In genomic region chr4:63460876-63461525, GRCm38 (mm10) we compare ENCODE assay signal across 17 mouse cellular contexts. TPM values are rescaled to one million over a fixed set of nuclear protein-coding genes. Genes with fewer than 3 reads are reported as not detected.
DNase-seq lines count a peak whose midpoint lies in the region; ATAC-seq lines count a peak whose summit lies in the region.
"Had no signal": no experiment of that assay in that cellular context is flagged by ENCODE, and none has a peak within 500 bp of the region (broad histone marks: within the 10 kb centered on the region; RNA-seq: fewer than 3 reads in every experiment).

No protein-coding gene starts in this region.

- no peak overlapping the region for H3K4me3 ChIP-seq in midbrain, embryonic 10.5 days
- no peak overlapping the region for H3K4me3 ChIP-seq in midbrain, embryonic 11.5 days (ENCODE audit: low read depth, low read length)
- no peak overlapping the region for H3K4me3 ChIP-seq in limb, embryonic 12.5 days (replicated peaks)
- H3K4me3 ChIP-seq: embryonic facial prominence, embryonic 15.5 days; forebrain, embryonic 13.5 days; gastrocnemius, adult 2 months; heart, adult 2 months; left cerebral cortex, adult 2 months; limb, embryonic 15.5 days; myocyte had no signal

- no peaks in the 10 kb centered on the region; the same call in 1 of the 2 replicates for H3K27me3 ChIP-seq in midbrain, embryonic 10.5 days (ENCODE audit: low read depth, poor library complexity, severe bottlenecking)
- H3K27me3 ChIP-seq in midbrain, embryonic 11.5 days (ENCODE audit: control insufficient read depth, insufficient read depth, low read length) = no peaks in the 10 kb centered on the region
- H3K27me3 ChIP-seq in limb, embryonic 12.5 days = no peaks in the 10 kb centered on the region
- H3K27me3 ChIP-seq: embryonic facial prominence, embryonic 15.5 days; limb, embryonic 15.5 days had no signal

- H3K9me3 ChIP-seq in midbrain, embryonic 10.5 days (replicated peaks) = no peaks in the 10 kb centered on the region
- H3K9me3 ChIP-seq in midbrain, embryonic 11.5 days (ENCODE audit: control insufficient read depth, low read length) = no peaks in the 10 kb centered on the region
- no peaks in the 10 kb centered on the region for H3K9me3 ChIP-seq in limb, embryonic 12.5 days
- H3K9me3 ChIP-seq: embryonic facial prominence, embryonic 15.5 days; forebrain, embryonic 13.5 days; limb, embryonic 15.5 days had no signal

- no peak overlapping the region for H3K4me2 ChIP-seq in midbrain, embryonic 11.5 days
- no peak overlapping the region for H3K4me2 ChIP-seq in limb, embryonic 12.5 days
- H3K4me2 ChIP-seq: embryonic facial prominence, embryonic 15.5 days; forebrain, embryonic 13.5 days; limb, embryonic 15.5 days had no signal

- H3K9ac ChIP-seq in midbrain, embryonic 11.5 days (ENCODE audit: low read length) = no peak overlapping the region
- H3K9ac ChIP-seq in limb, embryonic 12.5 days (replicated peaks) = no peak overlapping the region
- H3K9ac ChIP-seq: embryonic facial prominence, embryonic 15.5 days; forebrain, embryonic 13.5 days; limb, embryonic 15.5 days; liver, postnatal 0 days had no signal

- no peak for DNase-seq in midbrain, embryonic 10.5 days (ENCODE audit: low spot score)
- DNase-seq in midbrain, embryonic 11.5 days (ENCODE audit: low spot score, missing footprints) = no peak
- peak; percentile 35 for DNase-seq in Muller cell, postnatal 12 days (ENCODE audit: inconsistent ontology term)
- peak; percentile 84 for DNase-seq in adrenal gland, adult 8-10 months
- DNase-seq in thymus, postnatal 10 days (ENCODE audit: low spot score in 2 of 2) = no peak
- DNase-seq in kidney, adult 11 months = no peak
- DNase-seq: cerebellum, adult 2 months; gastrocnemius, adult 2 months; heart, adult 2 months; liver, postnatal 0 days; retina, postnatal 1 day had no signal

- ATAC-seq in midbrain, embryonic 11.5 days (ENCODE audit: low FRiP score) = no peak
- no peak for ATAC-seq in limb, embryonic 12.5 days (ENCODE audit: insufficient number of reproducible peaks, insufficient read depth, low FRiP score, low TSS enrichment, low read depth)
- ATAC-seq: forebrain, embryonic 13.5 days; liver, postnatal 0 days had no signal

- H3K36me3 ChIP-seq in midbrain, embryonic 10.5 days = peaks cover 62% of the 10 kb centered on the region
- no peaks in the 10 kb centered on the region for H3K36me3 ChIP-seq in midbrain, embryonic 11.5 days (ENCODE audit: control insufficient read depth, insufficient read depth, low read length)
- peaks cover 7% of the 10 kb centered on the region; the same call in 1 of the 2 replicates for H3K36me3 ChIP-seq in limb, embryonic 12.5 days
- H3K36me3 ChIP-seq: embryonic facial prominence, embryonic 15.5 days; limb, embryonic 15.5 days had no signal

- H3K27ac ChIP-seq in midbrain, embryonic 10.5 days (replicated peaks) = peak overlapping the region; percentile 28
- H3K27ac ChIP-seq in midbrain, embryonic 11.5 days (ENCODE audit: low read depth, low read length) = no peak overlapping the region
- H3K27ac ChIP-seq in limb, embryonic 12.5 days = 0 out of 2 replicates have a peak overlapping the region, but pooled peaks have one; percentile 9
- H3K27ac ChIP-seq: embryonic facial prominence, embryonic 15.5 days; forebrain, embryonic 13.5 days; gastrocnemius, adult 2 months; heart, adult 2 months; left cerebral cortex, adult 2 months; limb, embryonic 15.5 days had no signal

- WGBS in midbrain, embryonic 10.5 days = 77% methylated on average over 7 of the region's 7 CpGs
- 72% methylated on average over 7 of the region's 7 CpGs for WGBS in midbrain, embryonic 11.5 days
- 78% methylated on average over 7 of the region's 7 CpGs for WGBS in limb, embryonic 12.5 days

- peaks cover 54% of the 10 kb centered on the region for H3K4me1 ChIP-seq in midbrain, embryonic 10.5 days
- H3K4me1 ChIP-seq in midbrain, embryonic 11.5 days (ENCODE audit: control insufficient read depth, insufficient read depth, low read length) = peaks cover 16% of the 10 kb centered on the region
- H3K4me1 ChIP-seq in limb, embryonic 12.5 days (replicated peaks) = peaks cover 62% of the 10 kb centered on the region

RNA-seq across cellular contexts. Expression of gene Whrn, which starts 34.8 kb away (rescaled TPM):
- polyA plus RNA-seq in midbrain, embryonic 10.5 days (2016; fragmentation: Nextera tagmentation; extraction: Ambion mirVana) = 8.6 and 8.8 TPM in 2 replicates
- polyA plus RNA-seq in midbrain, embryonic 11.5 days (2014; fragmentation: Nextera tagmentation; extraction: Ambion mirVana) = 7.5 and 9.1 TPM in 2 replicates
- 10 to 100 TPM; 56.7 to 95.9 (median 78.5) TPM for total RNA-seq in adrenal gland, adult 8-10 months (2022)
- 14.7 and 14.8 TPM in 2 replicates for polyA plus RNA-seq in limb, embryonic 12.5 days (2016; fragmentation: Nextera tagmentation; extraction: Ambion mirVana)

RNA-seq across cellular contexts. Expression of gene Akna, which starts 57.8 kb away (rescaled TPM):
- 12.8 and 17.3 TPM in 2 replicates for polyA plus RNA-seq in midbrain, embryonic 10.5 days (2016; fragmentation: Nextera tagmentation; extraction: Ambion mirVana)
- polyA plus RNA-seq in midbrain, embryonic 11.5 days (2014; fragmentation: Nextera tagmentation; extraction: Ambion mirVana) = 7.0 and 9.1 TPM in 2 replicates
- 1 to 10 TPM; 4.4 to 9.9 (median 7.0) TPM for total RNA-seq in adrenal gland, adult 8-10 months (2022)
- 10.0 and 11.3 TPM in 2 replicates for polyA plus RNA-seq in limb, embryonic 12.5 days (2016; fragmentation: Nextera tagmentation; extraction: Ambion mirVana)

Comparison
In these comparisons a context has a peak if more than half of its experiments do, and no peak if none do; other contexts are left out.
1. DNase-seq: peak in Muller cell, postnatal 12 days (single experiment) and adrenal gland, adult 8-10 months (single experiment); none in midbrain, embryonic 10.5 days (single experiment), midbrain, embryonic 11.5 days (single experiment), thymus, postnatal 10 days (0 of 2) and kidney, adult 11 months (single experiment).